ENCODE assay signal across 10 mouse cellular contexts in genomic region chr10:59710246-59710645, GRCm38 (mm10). TPM values are rescaled to one million over a fixed set of nuclear protein-coding genes. Genes with fewer than 3 reads are reported as not detected.
DNase-seq lines count a peak whose midpoint lies in the region; ATAC-seq and TF ChIP-seq lines count a peak whose summit lies in the region.
"Had no signal": no experiment of that assay in that cellular context is flagged by ENCODE, and none has a peak within 500 bp of the region (broad histone marks: within the 10 kb centered on the region; RNA-seq: fewer than 3 reads in every experiment).

No protein-coding gene starts in this region.

- H3K9ac ChIP-seq in heart, adult 2 months (ENCODE audit: low read depth, low read length): no peak overlapping the region
- H3K9ac ChIP-seq in liver, postnatal 0 days (replicated peaks): no peak overlapping the region
- H3K9ac ChIP-seq: limb, embryonic 15.5 days had no signal

- no peak for DNase-seq in heart, adult 2 months
- no peak for DNase-seq in heart, postnatal 36 days
- DNase-seq in spleen, postnatal 4 days (ENCODE audit: low spot score in 2 of 2): peak; percentile 43 to 74
- DNase-seq in spleen, adult 18-20 months: no peak
- DNase-seq in liver, postnatal 0 days: peak; percentile 60
- DNase-seq in urinary bladder, postnatal 25 days (ENCODE audit: low spot score): no peak
- no peak for DNase-seq in layer of hippocampus, postnatal 14 days (ENCODE audit: low spot score in 2 of 2)
- DNase-seq in ovary, postnatal 36 days (ENCODE audit: low spot score): no peak

- H3K4me3 ChIP-seq in heart, adult 2 months: no peak overlapping the region
- H3K4me3 ChIP-seq in liver, postnatal 0 days (ENCODE audit: low read depth, low read length): no peak overlapping the region
- H3K4me3 ChIP-seq: erythroblast, embryonic 14.5 days; limb, embryonic 15.5 days had no signal

- no peaks in the 10 kb centered on the region for H3K27me3 ChIP-seq in heart, adult 2 months (ENCODE audit: control insufficient read depth, insufficient read depth, low read length)
- no peaks in the 10 kb centered on the region for H3K27me3 ChIP-seq in liver, postnatal 0 days (ENCODE audit: insufficient read depth, low read length)
- H3K27me3 ChIP-seq: limb, embryonic 15.5 days had no signal

- intact Hi-C loops in heart, adult 2 months (cut with DNase I): no loop called here
- intact Hi-C loops in heart, postnatal 36 days (cut with DNase I): no loop called here

- 89% methylated on average over 1 of the region's 1 CpGs for WGBS in heart, adult 2 months
- 91% methylated on average over 1 of the region's 1 CpGs for WGBS in liver, postnatal 0 days (ENCODE audit: insufficient replicate concordance)

- 0 out of 2 replicates have a peak, but pooled peaks have one; percentile 17 for ATAC-seq in liver, postnatal 0 days

- no peaks in the 10 kb centered on the region for H3K36me3 ChIP-seq in heart, adult 2 months (ENCODE audit: control insufficient read depth, insufficient read depth, low read length)
- H3K36me3 ChIP-seq in liver, postnatal 0 days (replicated peaks; ENCODE audit: insufficient read depth, low read length): peaks cover 10% of the 10 kb centered on the region; the same call in 1 of the 2 replicates

- no peaks in the 10 kb centered on the region for H3K9me3 ChIP-seq in liver, postnatal 0 days (ENCODE audit: low read length)
- H3K9me3 ChIP-seq: limb, embryonic 15.5 days had no signal

- TF ChIP-seq POLR2A in heart, adult 2 months (IDR thresholded peaks at IDR 0.05; ENCODE audit: insufficient read depth, low read depth, low read length): no peak

- H3K4me1 ChIP-seq in heart, adult 2 months (ENCODE audit: control insufficient read depth, insufficient read depth, low read length): no peaks in the 10 kb centered on the region
- no peaks in the 10 kb centered on the region for H3K4me1 ChIP-seq in liver, postnatal 0 days (ENCODE audit: insufficient read depth)
- H3K4me1 ChIP-seq: limb, embryonic 15.5 days had no signal

- H3K79me2 ChIP-seq in heart, adult 2 months (replicated peaks; ENCODE audit: control insufficient read depth, insufficient read depth, low read length): no peaks in the 10 kb centered on the region

- no peak overlapping the region for H3K4me2 ChIP-seq in liver, postnatal 0 days (ENCODE audit: low read depth, low read length)
- H3K4me2 ChIP-seq: limb, embryonic 15.5 days had no signal

- TF ChIP-seq EP300 in heart, adult 2 months (IDR thresholded peaks at IDR 0.05; ENCODE audit: insufficient read depth, low read depth, low read length): no peak
- no peak for TF ChIP-seq EP300 in liver, postnatal 0 days (IDR thresholded peaks at IDR 0.05; ENCODE audit: low read depth)

- peak; percentile 41 for TF ChIP-seq CTCF in heart, adult 2 months (IDR thresholded peaks at IDR 0.05)
- TF ChIP-seq CTCF in liver, postnatal 0 days (IDR thresholded peaks at IDR 0.05; ENCODE audit: low read depth): peak; percentile 67

- H3K27ac ChIP-seq in heart, adult 2 months: no peak overlapping the region
- H3K27ac ChIP-seq in liver, postnatal 0 days (ENCODE audit: low read depth): no peak overlapping the region
- H3K27ac ChIP-seq: limb, embryonic 15.5 days had no signal

RNA-seq across cellular contexts. Expression of gene Micu1, which starts 8.0 kb away (rescaled TPM):
- total RNA-seq in heart, adult 2 months (2021): 10 to 100 TPM; 17.6 to 19.7 TPM
- 14.1 and 24.1 TPM in 2 replicates for polyA plus RNA-seq in heart, adult 2 months (2012; rRNA removed)
- total RNA-seq in heart, postnatal 36 days (2021): 10 to 100 TPM; 20.3 to 23.3 TPM
- polyA plus RNA-seq in liver, postnatal 0 days (2015; fragmentation: Nextera tagmentation; extraction: Ambion mirVana): 24.8 and 26.4 TPM in 2 replicates
- 10 to 100 TPM; 79.9 to 96.0 TPM for total RNA-seq in layer of hippocampus, postnatal 14 days (2021)

Comparison
In these comparisons a context has a peak if more than half of its experiments do, and no peak if none do; other contexts are left out.
1. DNase-seq: peak in spleen, postnatal 4 days (2 of 2) and liver, postnatal 0 days (single experiment); none in heart, adult 2 months (0 of 2), heart, postnatal 36 days (0 of 2), spleen, adult 18-20 months (0 of 2), urinary bladder, postnatal 25 days (single experiment), layer of hippocampus, postnatal 14 days (0 of 2) and ovary, postnatal 36 days (single experiment).